Mouse (Mus musculus) ES-Bruce4 (cell line): ENCODE measurements around the gene Ice1.

Source experiments
- CTCF ChIP-seq: IDR thresholded peaks from one replicate; pipeline ENCODE4 v1.8.1; 2011; ENCODE audit warnings: low read depth, low read length
- EP300 ChIP-seq: IDR thresholded peaks from 2 replicates; pipeline ENCODE4 v1.6.1; 2011; ENCODE audit warnings: low read depth, low read length; ENCODE audit not compliant: insufficient read depth
- POLR2A ChIP-seq: IDR thresholded peaks from one replicate; pipeline ENCODE4 v1.8.1; 2011; ENCODE audit warnings: low read length; ENCODE audit not compliant: insufficient read depth

DNA sequence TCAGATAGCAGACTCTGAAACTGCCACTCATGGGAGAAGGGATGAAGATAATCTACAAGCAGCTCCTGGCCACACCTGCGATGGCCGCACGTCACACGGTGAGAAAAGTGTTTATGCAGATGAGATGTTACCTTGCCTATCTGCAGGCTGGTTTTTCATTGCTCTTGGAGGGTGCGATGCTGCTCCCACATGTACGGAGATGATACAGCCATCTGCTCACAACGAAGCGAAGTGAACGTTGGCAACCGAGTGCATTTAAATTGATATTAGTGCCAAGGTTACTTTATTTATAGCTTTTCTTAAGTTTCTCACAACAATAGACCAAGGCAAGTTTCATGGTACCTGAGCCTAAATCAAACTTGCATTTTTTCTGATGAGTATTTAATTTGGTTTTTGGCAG is 37.6 kb upstream of the Ice1 start:
- TF ChIP-seq CTCF (no peak), POLR2A (no peak), EP300 (no peak)
